Mouse (Mus musculus) pancreas, adult 10 weeks (tissue): ENCODE results near the gene Cd302. TPM values are rescaled to one million over a fixed set of nuclear protein-coding genes. Genes with fewer than 3 reads are reported as not detected.

Source experiments
- polyA plus RNA-seq: library from polyadenylated mRNA; stranded (reverse); fragments of 350-450 nt; fragmentation: Illumina TruSeq; extraction: RNeasy Lipid Tissue Mini Kit (QIAGEN cat#74804); gene quantifications from one replicate; pipeline ENCODE4 v1.2.3, GENCODE M21; 2015; ENCODE audit warnings: low read depth, low replicate concordance; ENCODE audit not compliant: insufficient read depth

Gene Cd302
- 8.2 TPM for polyA plus RNA-seq

GRCm38 (mm10) chr2:60284467-60284821 lies at the start of gene Cd302:
Gene Cd302 (minus strand): TSS chr2:60284488.

GRCm38 (mm10) chr2:60209703-60210651 lies 74.3 kb downstream of the Cd302 start, which contains the start of the genes Baz2b and March7:
Gene Baz2b (minus strand): TSS chr2:60209839.
Gene March7 (plus strand): TSS chr2:60209887.

Other genes starting within 250 kb of the Cd302 start
- 13.7 TPM for gene Baz2b, start 74.6 kb downstream of the Cd302 start, polyA plus RNA-seq
- 12.2 TPM for gene March7, start 74.6 kb downstream of the Cd302 start, polyA plus RNA-seq
- 0.37 TPM for gene Ly75, start 98.8 kb upstream of the Cd302 start, polyA plus RNA-seq